Mouse (Mus musculus) large intestine, adult 2 months (tissue): Measurements from ENCODE around the gene Osbpl8. TPM values are rescaled to one million over a fixed set of nuclear protein-coding genes. Genes with fewer than 3 reads are reported as not detected.
A peak's percentile ranks its signal among the peaks of the same experiment; 100 is the strongest.

ENCODE experiments used
- DNase-seq: peaks from one replicate; pipeline ENCODE4 v3.0.0-alpha.2; 2012; ENCODE audit warnings: low read depth, low spot score
- WGBS: fragments of 180-500 bp; shearing (Covaris S2); methylation state at CpG from one replicate; pipeline ENCODE4 v1.1.7; 2018; 5-methylcytosine and 5-hydroxymethylcytosine counted together
- polyA plus RNA-seq: library from polyadenylated mRNA; depleted of rRNA; stranded (reverse); fragments of >200 nt; gene quantifications from 2 replicates; pipeline ENCODE4 v1.2.3, GENCODE M21; 2012

Osbpl8 gene
- polyA plus RNA-seq, 1 experiment: 1.1 TPM

GRCm38 (mm10) chr10:111298140-111299098 is 133.9 kb downstream of the Osbpl8 start, which contains the start of gene Bbs10:
TSS of gene Bbs10 (plus strand) at chr10:111298679.
- 1% methylated on average over 54 of the region's 54 CpGs for whole genome bisulfite sequencing
- DNase-seq: peak; percentile 86

GRCm38 (mm10) chr10:111299591-111299990 is 135.0 kb downstream of the Osbpl8 start:
- DNase-seq: no peak
- WGBS: 86% methylated on average over 6 of the region's 6 CpGs

GRCm38 (mm10) chr10:111301041-111301440 is 136.5 kb downstream of the Osbpl8 start:
- DNase-seq: no peak
- WGBS: 96% methylated on average over 5 of the region's 5 CpGs

GRCm38 (mm10) chr10:111302486-111302885 is 137.9 kb downstream of the Osbpl8 start:
- WGBS: 92% methylated on average over 6 of the region's 6 CpGs
- DNase-seq: no peak

- no peak for DNase-seq
- WGBS: 88% methylated on average over 13 of the region's 13 CpGs
Measured at GRCm38 (mm10) chr10:111308850-111309501, 144.4 kb downstream of the Osbpl8 start.

- WGBS: 38% methylated on average over 6 of the region's 6 CpGs
- no peak for DNase-seq
Measured at GRCm38 (mm10) chr10:111313282-111313681, 148.7 kb downstream of the Osbpl8 start.

GRCm38 (mm10) chr10:111314636-111315395 is 150.3 kb downstream of the Osbpl8 start:
- DNase-seq: no peak
- 78% methylated on average over 10 of the region's 10 CpGs for WGBS

- WGBS: 85% methylated on average over 3 of the region's 3 CpGs
- no peak for DNase-seq
Measured at GRCm38 (mm10) chr10:111315940-111316339, 151.4 kb downstream of the Osbpl8 start.

- 76% methylated on average over 3 of the region's 3 CpGs for WGBS
- DNase-seq: no peak
Measured at GRCm38 (mm10) chr10:111318021-111318420, 153.5 kb downstream of the Osbpl8 start.

- 78% methylated on average over 9 of the region's 9 CpGs for WGBS
- DNase-seq: no peak
Measured at GRCm38 (mm10) chr10:111318805-111319500, 154.4 kb downstream of the Osbpl8 start.

GRCm38 (mm10) chr10:111320579-111320978 is 156.0 kb downstream of the Osbpl8 start:
- no peak for DNase-seq

GRCm38 (mm10) chr10:111327957-111328356 is 163.4 kb downstream of the Osbpl8 start:
- no peak for DNase-seq
- 63% methylated on average over 4 of the region's 4 CpGs for WGBS

- DNase-seq: no peak
- 76% methylated on average over 5 of the region's 5 CpGs for WGBS
Measured at GRCm38 (mm10) chr10:111329326-111329725, 164.8 kb downstream of the Osbpl8 start.

- DNase-seq: no peak
- WGBS: 97% methylated on average over 2 of the region's 2 CpGs
Measured at GRCm38 (mm10) chr10:111334902-111335301, 170.3 kb downstream of the Osbpl8 start.

- no peak for DNase-seq
- 18% methylated on average over 29 of the region's 29 CpGs for WGBS
Measured at GRCm38 (mm10) chr10:111335517-111336352, 171.2 kb downstream of the Osbpl8 start.

GRCm38 (mm10) chr10:111336353-111336713 is 171.8 kb downstream of the Osbpl8 start:
- DNase-seq: no peak
- 19% methylated on average over 10 of the region's 10 CpGs for WGBS

GRCm38 (mm10) chr10:111339296-111339695 is 174.7 kb downstream of the Osbpl8 start:
- no peak for DNase-seq
- 66% methylated on average over 11 of the region's 11 CpGs for WGBS

GRCm38 (mm10) chr10:111341761-111342160 is 177.2 kb downstream of the Osbpl8 start:
- 80% methylated on average over 7 of the region's 7 CpGs for WGBS

GRCm38 (mm10) chr10:111343555-111343954 is 179.0 kb downstream of the Osbpl8 start:
- DNase-seq: no peak
- WGBS: 75% methylated on average over 5 of the region's 5 CpGs

More at GRCm38 (mm10) chr10:111341761-111342160, 177.2 kb downstream of the Osbpl8 start:
- DNase-seq: no peak
